Mouse (Mus musculus) adrenal gland (tissue): ENCODE data around the gene Kcnj4.
"Not testable (repeated sequence)": the region's sequence is repeated elsewhere in the genome, so short reads cannot be mapped to it uniquely, and the experiment has no call there.

Experiments
- intact Hi-C: fragments of 180-260 bp; cut with DNase I; formaldehyde crosslinking; loops from one replicate; pipeline ENCODE4 v1.15.1; 2025

Kcnj4 gene

DNA sequence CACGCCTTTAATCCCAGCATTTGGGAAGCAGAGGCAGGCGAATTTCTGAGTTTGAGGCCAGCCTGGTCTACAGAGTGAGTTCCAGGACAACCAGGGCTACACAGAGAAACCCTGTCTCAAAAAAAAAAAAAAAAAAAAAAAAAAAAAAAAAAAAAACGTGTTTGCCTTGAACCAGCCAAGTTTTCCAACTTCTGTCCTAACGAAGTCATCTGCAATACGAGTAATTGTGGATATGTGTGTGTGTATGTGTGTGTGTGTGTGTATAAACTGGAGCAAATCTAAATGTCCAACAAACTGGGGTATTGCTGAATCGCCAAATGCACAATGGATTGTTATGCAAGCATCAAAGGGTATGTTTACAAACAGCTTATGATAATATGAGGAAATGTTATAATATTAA lies 48.9 kb downstream of the Kcnj4 start:
- intact Hi-C loops = not testable (repeated sequence)

DNA sequence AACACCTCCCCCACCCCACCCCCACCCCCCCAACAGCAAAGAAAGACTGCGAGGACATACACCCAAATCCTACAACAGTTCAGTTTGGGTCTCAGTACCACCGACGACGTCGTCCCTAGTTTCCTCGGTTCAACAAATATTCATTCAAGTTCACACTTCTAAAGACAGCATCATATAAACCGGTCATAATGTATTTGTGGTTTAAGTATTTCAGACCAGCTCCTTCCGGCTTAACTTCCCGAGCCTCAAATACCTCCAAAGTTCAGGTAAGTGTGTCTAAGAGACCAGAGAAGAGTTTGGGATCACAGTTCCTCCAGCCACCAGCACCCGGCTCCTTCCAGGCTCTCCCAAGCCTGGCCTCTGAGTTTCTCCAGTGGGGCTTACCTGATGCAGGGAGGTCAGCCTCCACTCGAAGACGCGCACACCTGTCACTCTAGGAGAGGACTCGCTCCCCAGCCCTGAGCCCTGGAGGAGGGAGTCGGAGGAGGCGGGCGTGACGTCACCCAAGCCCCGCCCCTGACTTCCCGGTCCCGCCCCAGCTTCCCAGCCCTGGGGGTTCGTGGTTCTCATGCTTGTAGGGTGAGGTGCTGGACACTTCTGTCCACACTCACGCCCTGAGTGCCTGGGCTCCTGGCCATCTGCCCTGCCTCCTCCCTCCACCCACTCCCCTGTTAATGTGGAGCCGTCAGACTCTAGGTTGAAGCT lies 49.8 kb downstream of the Kcnj4 start, which contains the start of gene Csnk1e:
Csnk1e (minus strand) TSS at position 461 of the 705 bp plus-strand sequence.
- intact Hi-C loops = no loop called here

DNA sequence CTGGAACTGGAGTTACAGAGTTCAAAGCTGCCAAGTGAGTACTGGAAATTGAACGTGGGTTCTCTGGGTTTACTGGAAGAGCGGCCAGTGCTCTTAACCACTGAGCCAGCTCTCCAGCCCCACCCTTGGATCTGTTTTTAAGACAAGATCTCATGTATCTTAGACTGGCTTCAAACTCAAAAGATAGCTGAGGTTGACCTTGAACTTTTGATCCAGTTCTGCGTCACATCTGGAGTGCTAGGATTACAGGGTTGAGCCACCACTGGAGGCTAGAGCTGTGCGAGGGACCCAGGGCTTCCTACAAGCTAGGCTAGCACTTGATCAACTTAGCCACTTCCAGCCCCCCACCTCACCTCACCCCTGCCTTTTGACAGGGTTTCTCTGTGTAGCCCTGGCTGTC lies 51.2 kb downstream of the Kcnj4 start:
- intact Hi-C loops = no loop called here

- intact Hi-C loops = loop anchor here (5.0 kb wide), 1 partner anchor 41 kb away; no protein-coding TSS in a partner anchor
Measured at GRCm38 (mm10) chr15:79448041-79448440, 57.0 kb downstream of the Kcnj4 start.

DNA sequence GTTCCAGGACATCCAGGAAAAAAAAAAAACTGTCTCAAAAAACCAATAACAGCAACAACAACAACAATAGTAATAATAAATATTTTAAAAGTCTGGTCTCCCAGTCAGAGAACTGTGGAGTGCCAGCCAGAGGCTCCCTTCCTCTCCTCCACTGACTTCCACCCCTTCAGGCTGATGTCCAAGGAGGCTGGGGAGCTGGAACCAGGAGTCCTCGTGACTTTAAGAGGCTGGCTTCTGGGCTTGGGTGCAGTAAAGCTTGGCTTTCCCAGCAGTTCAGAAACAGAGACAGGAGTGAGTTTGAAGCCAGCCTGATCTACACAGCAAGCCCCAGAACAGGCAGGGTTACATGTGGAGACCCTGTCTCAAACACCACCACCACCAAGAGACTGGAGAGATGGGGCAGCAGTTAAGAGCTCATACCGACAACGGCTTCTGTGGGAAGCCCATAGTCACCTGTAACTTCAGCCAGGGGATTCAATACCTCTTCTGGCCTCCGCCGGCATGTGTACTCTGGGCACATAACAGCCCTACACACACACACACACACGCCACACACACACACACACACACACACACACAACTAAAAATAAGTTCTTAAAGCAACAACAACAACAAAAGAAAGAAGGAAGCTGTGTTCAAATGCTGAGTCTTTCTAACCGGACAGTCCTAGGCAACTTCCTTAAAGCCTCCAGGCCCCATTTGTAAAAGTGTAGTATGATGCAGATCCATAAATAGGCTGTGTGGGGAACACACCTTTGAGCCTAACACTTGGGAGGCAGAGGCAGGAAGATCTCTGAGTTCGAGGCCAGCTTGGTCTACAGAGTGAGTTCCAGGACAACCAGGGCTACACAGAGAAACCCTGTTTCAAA lies 59.0 kb downstream of the Kcnj4 start:
- intact Hi-C loops = loop anchor here (5.0 kb wide), 1 partner anchor 39 kb away; no protein-coding TSS in a partner anchor

- intact Hi-C loops = no loop called here
Measured at GRCm38 (mm10) chr15:79443856-79444410, 61.1 kb downstream of the Kcnj4 start.

GRCm38 (mm10) chr15:79442961-79443518 lies 62.0 kb downstream of the Kcnj4 start:
- intact Hi-C loops = no loop called here

GRCm38 (mm10) chr15:79442257-79442611 lies 62.8 kb downstream of the Kcnj4 start:
- intact Hi-C loops = no loop called here

DNA sequence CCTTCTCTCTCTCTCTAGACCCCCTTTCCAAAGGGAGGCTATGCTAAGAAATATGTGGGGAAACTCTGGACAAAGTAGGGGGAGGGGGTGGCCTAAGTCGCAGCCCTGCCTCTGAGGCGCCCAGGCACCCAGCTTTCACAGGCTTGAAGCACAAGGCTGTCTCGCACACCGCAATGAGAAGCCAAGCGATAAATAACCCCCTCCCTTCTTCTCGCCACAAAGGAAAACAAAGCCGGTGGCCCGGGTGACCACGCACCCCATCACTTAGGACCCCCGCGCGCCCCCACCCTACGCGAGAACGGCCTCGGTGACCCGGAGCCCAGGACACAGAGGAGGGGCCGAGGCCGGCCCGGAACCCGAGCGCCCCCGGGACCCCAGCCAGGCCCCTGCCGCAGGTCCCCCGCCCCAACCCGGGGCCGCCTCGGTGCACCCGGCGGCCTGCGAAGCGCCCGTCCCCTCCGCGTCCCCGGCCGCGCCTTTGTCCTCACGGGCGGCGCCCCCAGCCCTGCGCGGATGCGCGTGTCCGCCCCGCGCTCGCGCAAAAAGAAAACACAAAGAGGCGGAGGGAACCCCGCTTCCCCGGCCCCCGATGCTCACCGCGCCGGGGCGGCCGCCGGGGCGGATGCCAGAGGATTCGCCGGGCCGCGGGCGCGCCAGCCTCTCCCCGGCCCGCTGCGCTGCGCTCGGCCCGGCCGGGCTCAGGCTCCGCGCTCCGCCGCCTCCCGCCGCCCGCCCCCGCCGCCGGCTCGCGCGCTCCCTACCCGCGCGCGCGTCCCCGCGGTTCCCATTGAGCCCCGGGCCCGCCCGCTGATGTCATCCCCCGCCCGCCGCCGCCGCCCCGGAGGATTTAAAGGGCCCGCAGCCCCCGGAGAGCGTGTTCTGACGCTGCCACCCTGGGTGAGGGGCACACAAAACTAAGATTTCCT lies 63.4 kb downstream of the Kcnj4 start:
- intact Hi-C loops = no loop called here

DNA sequence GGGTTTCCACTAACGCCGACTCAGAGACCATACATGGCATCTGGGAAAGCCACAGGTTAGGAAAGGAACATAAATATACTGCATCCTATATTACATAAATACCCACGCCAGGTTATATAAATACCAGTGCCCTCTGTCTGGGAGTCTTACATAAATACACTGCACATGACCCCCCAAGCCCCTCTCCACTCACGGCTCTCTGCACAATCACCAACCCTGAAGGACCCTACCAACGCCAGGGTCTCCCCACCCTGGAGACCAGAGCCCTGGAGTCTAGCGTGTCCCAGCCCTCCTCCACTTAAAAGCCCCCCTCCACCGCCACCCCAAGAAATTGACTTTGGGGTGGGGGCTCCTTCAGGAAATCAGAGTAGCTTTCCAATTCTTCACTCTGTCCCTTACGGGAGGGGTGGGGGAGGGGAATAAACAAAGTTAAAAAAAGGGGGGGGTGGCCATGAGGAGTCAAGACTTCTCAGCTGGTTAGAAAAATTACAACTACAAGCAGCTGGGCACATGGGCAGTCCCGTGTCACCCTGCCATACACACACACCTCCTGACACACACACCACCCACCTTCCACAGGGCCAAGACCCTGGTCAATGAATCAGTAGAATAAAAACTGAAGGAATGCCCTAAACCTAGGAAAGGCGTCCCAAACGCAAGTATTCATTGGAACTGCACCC lies 64.2 kb downstream of the Kcnj4 start:
- intact Hi-C loops = no loop called here

DNA sequence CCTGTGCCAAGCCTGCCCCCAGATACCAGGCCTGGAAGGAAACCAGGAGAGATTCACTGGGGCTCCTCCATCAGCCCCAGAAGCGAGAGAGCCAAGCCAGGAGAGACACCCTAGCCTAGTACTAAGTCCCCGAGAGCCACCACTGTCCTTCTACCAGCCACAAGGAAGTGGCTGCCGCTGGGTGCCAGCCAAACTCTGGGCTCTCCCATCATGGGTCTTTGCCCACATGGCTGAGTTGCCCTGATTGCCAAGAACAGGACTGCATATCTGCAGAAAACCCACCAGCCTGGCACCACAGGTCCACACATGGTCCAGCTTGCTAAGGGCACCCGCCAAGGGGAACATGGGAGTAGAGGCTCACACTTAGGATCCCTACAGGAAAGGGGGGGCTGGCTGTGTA lies 64.8 kb downstream of the Kcnj4 start:
- intact Hi-C loops = no loop called here

GRCm38 (mm10) chr15:79439386-79439785 lies 65.7 kb downstream of the Kcnj4 start:
- intact Hi-C loops = no loop called here

DNA sequence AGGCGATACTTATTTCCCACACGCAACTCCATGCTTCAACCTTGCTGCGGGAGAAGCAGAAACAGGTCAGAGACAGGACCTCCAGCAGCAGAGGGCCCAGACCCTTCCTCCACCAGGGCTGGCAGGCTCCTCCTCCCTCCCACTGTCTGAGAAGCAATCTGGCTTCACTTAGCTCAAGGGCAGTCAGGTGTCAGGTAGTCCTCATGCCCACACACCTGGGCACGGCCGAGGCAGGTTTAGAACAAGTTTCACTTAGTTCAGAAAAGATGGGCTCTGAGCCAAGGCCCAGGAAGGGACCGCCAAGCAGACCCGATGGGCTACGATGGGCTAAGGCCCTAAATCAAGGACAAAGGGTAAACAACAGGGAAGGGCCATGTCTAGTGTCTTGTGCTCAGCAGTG lies 66.2 kb downstream of the Kcnj4 start:
- intact Hi-C loops = no loop called here

DNA sequence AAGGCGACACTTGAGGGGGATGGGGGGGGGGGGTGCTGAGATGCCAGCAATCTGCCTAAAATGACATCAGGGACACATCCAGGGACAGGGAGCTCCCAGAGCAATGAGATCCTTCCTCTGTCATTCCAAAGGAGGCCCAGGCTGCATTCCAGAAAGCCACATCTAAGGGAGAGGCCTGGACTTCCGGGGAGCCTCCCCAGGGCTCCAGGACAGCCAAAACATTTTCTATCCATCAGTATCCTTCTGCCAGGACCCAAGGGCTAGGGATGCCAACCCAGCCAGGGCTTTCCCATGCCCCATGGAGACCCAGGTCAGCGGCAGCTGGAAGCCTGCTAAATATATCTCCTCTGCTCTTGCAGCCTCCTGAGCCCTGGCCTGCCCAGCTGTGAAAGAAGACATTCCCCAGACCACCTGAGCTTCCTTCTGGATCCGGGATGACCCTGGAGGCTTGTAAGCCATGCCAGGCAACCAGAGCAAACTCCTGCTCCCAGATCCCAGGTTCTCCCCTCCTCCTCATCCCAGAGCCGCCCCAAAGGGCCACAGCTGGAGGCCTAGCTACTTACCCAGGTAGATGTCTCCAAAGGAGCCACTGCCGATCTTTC lies 66.7 kb downstream of the Kcnj4 start:
- intact Hi-C loops = no loop called here

GRCm38 (mm10) chr15:79437541-79438208 lies 67.4 kb downstream of the Kcnj4 start:
- intact Hi-C loops = no loop called here

GRCm38 (mm10) chr15:79436481-79436921 lies 68.5 kb downstream of the Kcnj4 start:
- intact Hi-C loops = no loop called here

DNA sequence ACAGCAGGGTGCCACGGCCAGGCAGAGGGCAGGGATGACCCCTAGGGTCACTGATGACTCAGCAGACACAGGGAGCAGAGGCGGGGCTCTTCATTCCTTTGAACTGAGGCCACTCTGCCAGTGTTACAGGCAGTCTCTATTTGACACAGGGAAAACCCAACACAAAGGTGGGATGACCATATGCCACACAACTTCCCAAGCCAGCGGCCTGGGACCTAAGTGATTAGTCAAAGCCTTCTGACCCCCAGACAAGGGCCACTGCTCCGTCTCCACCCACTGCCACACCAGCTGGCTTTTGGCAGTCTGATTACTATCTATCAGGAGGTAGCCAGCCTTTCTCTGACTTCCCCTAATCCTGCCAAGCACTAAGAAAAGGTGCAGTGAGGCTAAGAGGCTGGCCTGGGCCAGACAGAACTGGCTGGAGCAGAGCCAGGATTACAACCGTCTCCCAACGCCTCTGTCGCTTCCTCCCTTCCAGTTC lies 69.8 kb downstream of the Kcnj4 start:
- intact Hi-C loops = no loop called here
